Mouse (Mus musculus) liver, embryonic 14.5 days (tissue): ENCODE measurements around the gene Krtap10-10. TPM values are rescaled to one million over a fixed set of nuclear protein-coding genes. Genes with fewer than 3 reads are reported as not detected.
A peak's percentile ranks its signal among the peaks of the same experiment; 100 is the strongest.

Source experiments
- ATAC-seq: fragments of 200-750 bp; cut with Nextera tagmentation; 2 replicates; pipeline ENCODE4 v1.8.0; 2017; ENCODE audit warnings: moderate number of reproducible peaks, mild to moderate bottlenecking, moderate library complexity; ENCODE audit not compliant: insufficient read depth
- DNase-seq, 3 experiments: peaks; one replicate each; pipeline ENCODE4 v3.0.0-alpha.2; 2012 to 2013; ENCODE audit warnings: low read depth in 3 of 3, low spot score in 3 of 3
- H3K27ac ChIP-seq: fragments of 300-500 bp; sonication (generic); 2 replicates; pipeline ENCODE4 v1.5.1; 2014; ENCODE audit warnings: moderate library complexity, mild to moderate bottlenecking, control low read depth, inconsistent platforms
- H3K27me3 ChIP-seq: fragments of 300-500 bp; sonication (generic); 2 replicates; pipeline ENCODE4 v1.6.1; 2014; ENCODE audit warnings: mild to moderate bottlenecking, low read length, moderate library complexity; ENCODE audit not compliant: control insufficient read depth, insufficient read depth
- H3K36me3 ChIP-seq: fragments of 300-500 bp; sonication (generic); replicated peaks from 2 replicates; pipeline ENCODE4 v1.6.1; 2014; ENCODE audit warnings: low read depth; ENCODE audit not compliant: control insufficient read depth, insufficient read depth
- H3K4me1 ChIP-seq, 2 experiments: fragments of 200-500 bp in 1 of 2; fragments of 300-500 bp in 1 of 2; sonication (generic) in 1 of 2; replicated peaks; 2 replicates each; pipeline ENCODE4 v1.6.1; 2012 to 2014; ENCODE audit warnings: antibody characterized with exemption in 1 of 2, inconsistent platforms in 1 of 2, low read length in 1 of 2; ENCODE audit not compliant: control insufficient read depth in 2 of 2, insufficient read depth in 2 of 2
- H3K4me2 ChIP-seq: fragments of 300-500 bp; sonication (generic); 2 replicates; pipeline ENCODE4 v1.6.1; 2014; ENCODE audit warnings: low read depth, mild to moderate bottlenecking, control low read depth, moderate library complexity
- H3K4me3 ChIP-seq, 2 experiments: fragments of 200-500 bp in 1 of 2; fragments of 300-500 bp in 1 of 2; sonication (generic) in 1 of 2; 2 replicates each; pipeline ENCODE4 v1.5.1; 2012 to 2014; ENCODE audit warnings: low read depth in 2 of 2, low read length in 2 of 2, mild to moderate bottlenecking in 2 of 2, control low read depth in 1 of 2, inconsistent platforms in 1 of 2, moderate library complexity in 1 of 2; ENCODE audit not compliant: insufficient read depth in 1 of 2
- H3K9ac ChIP-seq: fragments of 300-500 bp; sonication (generic); replicated peaks from 2 replicates; pipeline ENCODE4 v1.6.1; 2014; ENCODE audit warnings: mild to moderate bottlenecking, control low read depth, moderate library complexity
- H3K9me3 ChIP-seq: fragments of 300-500 bp; sonication (generic); 2 replicates; pipeline ENCODE4 v1.6.1; 2016; ENCODE audit warnings: low read length, mixed read lengths; ENCODE audit not compliant: control insufficient read depth
- CTCF ChIP-seq: IDR thresholded peaks from 2 replicates; pipeline ENCODE4 v1.5.1; 2016; ENCODE audit warnings: antibody characterized with exemption, low read depth, control low read depth
- EP300 ChIP-seq: IDR thresholded peaks from 2 replicates; pipeline ENCODE4 v1.6.1; 2016; ENCODE audit warnings: antibody characterized with exemption, low read depth
- WGBS: fragments of 180-500 bp; shearing (Covaris S2); extraction: QIAGEN DNeasy Blood & Tissue Kit; methylation state at CpG from one replicate; pipeline ENCODE4 v1.1.7; 2014; ENCODE audit not compliant: insufficient replicate concordance; 5-methylcytosine and 5-hydroxymethylcytosine counted together
- polyA plus RNA-seq, 2 experiments: library from polyadenylated mRNA; depleted of rRNA in 1 of 2; stranded (reverse) in 1 of 2; unstranded in 1 of 2; fragments of >200 nt; fragmentation: Nextera tagmentation in 1 of 2; extraction: Ambion mirVana in 1 of 2; gene quantifications; 2 replicates each; pipeline versions ENCODE4 v1.2.1 to v1.2.3; 2012 to 2014

Gene Krtap10-10
- polyA plus RNA-seq, 2 experiments: not detected

- no peak for ATAC-seq
- Histone ChIP-seq H3K4me2 (no peak within 1 kb of the TSS), H3K9me3 (no peaks in the 10 kb centered on the region), H3K9ac (no peak within 1 kb of the TSS), H3K4me1 (no peaks in the 10 kb centered on the region), H3K36me3 (no peaks in the 10 kb centered on the region), H3K27ac (no peak within 1 kb of the TSS), H3K27me3 (no peaks in the 10 kb centered on the region), H3K4me3 (no peak within 1 kb of the TSS)
- 46% methylated on average over 8 of the region's 8 CpGs for WGBS
- no peak for DNase-seq
- TF ChIP-seq CTCF (no peak), EP300 (no peak)
Observed at GRCm38 (mm10) chr10:77798921-77799508, 36.7 kb upstream of the Krtap10-10 start, which contains the start of gene Gm19668. Gm19668 (minus strand) TSS chr10:77799133.

- H3K4me3 ChIP-seq: no peak overlapping the region
- no peaks in the 10 kb centered on the region for H3K27me3 ChIP-seq
- no peaks in the 10 kb centered on the region for H3K4me1 ChIP-seq
- no peak for TF ChIP-seq CTCF
- no peak for TF ChIP-seq EP300
- ATAC-seq: no peak
- WGBS: 40% methylated on average over 3 of the region's 3 CpGs
- H3K9ac ChIP-seq: no peak overlapping the region
- no peaks in the 10 kb centered on the region for H3K9me3 ChIP-seq
- no peak overlapping the region for H3K4me2 ChIP-seq
- DNase-seq: no peak
- no peaks in the 10 kb centered on the region for H3K36me3 ChIP-seq
- H3K27ac ChIP-seq: no peak overlapping the region
Observed at GRCm38 (mm10) chr10:77804095-77804494, 31.7 kb upstream of the Krtap10-10 start.

GRCm38 (mm10) chr10:77811743-77812142 is 24.0 kb upstream of the Krtap10-10 start, which contains the start of gene Gm9507:
Gm9507 (minus strand) TSS chr10:77811843.
- no peaks in the 10 kb centered on the region for H3K4me1 ChIP-seq
- H3K9ac ChIP-seq: no peak within 1 kb of the TSS
- TF ChIP-seq CTCF: no peak
- no peak for TF ChIP-seq EP300
- H3K9me3 ChIP-seq: no peaks in the 10 kb centered on the region
- H3K36me3 ChIP-seq: no peaks in the 10 kb centered on the region
- H3K27me3 ChIP-seq: no peaks in the 10 kb centered on the region
- 59% methylated on average over 5 of the region's 5 CpGs for WGBS
- H3K4me2 ChIP-seq: no peak within 1 kb of the TSS
- no peak within 1 kb of the TSS for H3K4me3 ChIP-seq
- DNase-seq (no peak), ATAC-seq (no peak)
- H3K27ac ChIP-seq: no peak within 1 kb of the TSS

- H3K27ac ChIP-seq: no peak within 1 kb of the TSS
- no peak within 1 kb of the TSS for H3K4me3 ChIP-seq
- no peak within 1 kb of the TSS for H3K9ac ChIP-seq
- H3K4me2 ChIP-seq: no peak within 1 kb of the TSS
- no peaks in the 10 kb centered on the region for H3K27me3 ChIP-seq
- ATAC-seq: no peak
- H3K9me3 ChIP-seq: no peaks in the 10 kb centered on the region
- no peaks in the 10 kb centered on the region for H3K4me1 ChIP-seq
- H3K36me3 ChIP-seq: no peaks in the 10 kb centered on the region
- no peak for DNase-seq
- WGBS: 34% methylated on average over 4 of the region's 4 CpGs
- TF ChIP-seq CTCF (no peak), EP300 (no peak)
Observed at GRCm38 (mm10) chr10:77814382-77814781, 21.4 kb upstream of the Krtap10-10 start, which contains the start of gene Gm2696. Gm2696 (plus strand) TSS chr10:77814682.

GRCm38 (mm10) chr10:77815514-77815913 is 20.2 kb upstream of the Krtap10-10 start:
- Histone ChIP-seq H3K9ac (no peak overlapping the region), H3K4me1 (no peaks in the 10 kb centered on the region), H3K27ac (no peak overlapping the region), H3K4me3 (no peak overlapping the region), H3K9me3 (no peaks in the 10 kb centered on the region), H3K36me3 (no peaks in the 10 kb centered on the region), H3K27me3 (no peaks in the 10 kb centered on the region), H3K4me2 (no peak overlapping the region)
- DNase-seq: no peak
- 17% methylated on average over 5 of the region's 5 CpGs for WGBS
- ATAC-seq: no peak
- TF ChIP-seq CTCF (peak; percentile 75), EP300 (no peak)
